Mouse (Mus musculus) c-Kit-positive CD71-positive TER-119-negative erythroid progenitor cells, embryonic 14.5 days (primary cell): ENCODE results near the gene Trip4.

Experiments used
- DNase-seq: peaks from one replicate; pipeline ENCODE4 v3.0.0-alpha.2; 2013; ENCODE audit warnings: low read depth

The Trip4 gene

GRCm38 (mm10) chr9:65908394-65909300 lies at the start of gene Trip4, which contains the start of gene Csnk1g1:
Gene Trip4, minus strand, starts transcription at chr9:65908794.
Gene Csnk1g1, plus strand, starts transcription at chr9:65908924.
- DNase-seq, result peak; percentile 90

- DNase-seq, result no peak
Observed at GRCm38 (mm10) chr9:65951082-65951587, 42.5 kb upstream of the Trip4 start.

- no peak for DNase-seq
Observed at GRCm38 (mm10) chr9:65937566-65937965, 29.0 kb upstream of the Trip4 start.

- no peak for DNase-seq
Observed at GRCm38 (mm10) chr9:65929826-65930225, 21.2 kb upstream of the Trip4 start.

GRCm38 (mm10) chr9:65928456-65928855 lies 19.9 kb upstream of the Trip4 start:
- DNase-seq, result no peak

GRCm38 (mm10) chr9:65917015-65917414 lies 8.4 kb upstream of the Trip4 start:
- no peak for DNase-seq

- no peak for DNase-seq
Observed at GRCm38 (mm10) chr9:65913976-65914375, 5.4 kb upstream of the Trip4 start.

GRCm38 (mm10) chr9:65909837-65910236 lies 1.2 kb upstream of the Trip4 start:
- DNase-seq, result no peak

- no peak for DNase-seq
Observed at GRCm38 (mm10) chr9:65909301-65909801, 757 bp upstream of the Trip4 start.

GRCm38 (mm10) chr9:65903419-65903818 lies 5.2 kb downstream of the Trip4 start:
- DNase-seq, result no peak

GRCm38 (mm10) chr9:65902879-65903278 lies 5.7 kb downstream of the Trip4 start:
- no peak for DNase-seq

GRCm38 (mm10) chr9:65896977-65897376 lies 11.6 kb downstream of the Trip4 start:
- DNase-seq, result no peak

- DNase-seq, result no peak
Observed at GRCm38 (mm10) chr9:65891126-65891525, 17.5 kb downstream of the Trip4 start.

GRCm38 (mm10) chr9:65890143-65890628 lies 18.4 kb downstream of the Trip4 start, which contains the start of gene Pclaf:
Gene Pclaf, plus strand, starts transcription at chr9:65890237.
- DNase-seq, result peak; percentile 86

- peak; percentile 83 for DNase-seq
Observed at GRCm38 (mm10) chr9:65884564-65885315, 23.9 kb downstream of the Trip4 start.

GRCm38 (mm10) chr9:65859656-65860055 lies 48.9 kb downstream of the Trip4 start:
- DNase-seq, result no peak

- no peak for DNase-seq
Observed at GRCm38 (mm10) chr9:65850203-65850602, 58.4 kb downstream of the Trip4 start.

- no peak for DNase-seq
Observed at GRCm38 (mm10) chr9:65848154-65848553, 60.4 kb downstream of the Trip4 start.

GRCm38 (mm10) chr9:65844421-65845165 lies 64.0 kb downstream of the Trip4 start:
- no peak for DNase-seq

- DNase-seq, result no peak
Observed at GRCm38 (mm10) chr9:65839841-65840240, 68.8 kb downstream of the Trip4 start.

GRCm38 (mm10) chr9:65836916-65837315 lies 71.7 kb downstream of the Trip4 start:
- no peak for DNase-seq
